Mouse (Mus musculus): Measurements from ENCODE around the gene Nde1. TPM values are rescaled to one million over a fixed set of nuclear protein-coding genes. Genes with fewer than 3 reads are reported as not detected.

Gene Nde1
- polyA plus RNA-seq, 1 experiment from 2014 or later, result 37.7 TPM

DNA sequence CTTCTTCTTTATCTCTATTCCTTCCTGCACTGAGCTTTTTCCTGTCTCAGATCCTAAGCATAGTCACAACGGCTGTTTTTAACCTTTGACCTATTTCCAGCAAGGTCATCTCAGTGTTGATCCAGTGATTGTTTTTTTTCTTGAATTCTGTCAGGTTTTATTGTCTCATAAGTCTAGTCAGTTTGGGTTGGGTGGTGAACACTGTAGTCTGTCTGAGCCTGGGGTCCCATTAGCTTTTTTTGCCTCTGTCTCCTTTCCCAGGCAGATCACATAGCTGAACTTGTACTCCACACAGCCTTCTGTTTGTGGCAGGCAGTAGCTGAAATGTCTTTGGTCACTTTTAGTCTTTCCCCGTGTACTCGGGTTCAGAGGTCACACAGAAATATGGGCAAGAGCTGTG is 15.0 kb downstream of the Nde1 start:
- H3K4me2 ChIP-seq (replicated peaks; ENCODE audit: low read depth, low read length), result no peak overlapping the region
- no peaks in the 10 kb centered on the region for H3K4me1 ChIP-seq (ENCODE audit: insufficient read depth, low read depth, low read length)
- H3K4me3 ChIP-seq (ENCODE audit: low read depth, low read length), result no peak overlapping the region
- no peak overlapping the region for H3K27ac ChIP-seq (ENCODE audit: low read length)
- DNase-seq (ENCODE audit: low spot score) (no peak), ATAC-seq (no peak)
- WGBS, result 53% methylated on average over 3 of the region's 3 CpGs
- H3K9me3 ChIP-seq (ENCODE audit: low read length), result no peaks in the 10 kb centered on the region
- peaks cover 20% of the 10 kb centered on the region for H3K36me3 ChIP-seq (ENCODE audit: insufficient read depth, low read length)
- no peak overlapping the region for H3K9ac ChIP-seq (replicated peaks; ENCODE audit: low read depth)
- H3K27me3 ChIP-seq (replicated peaks; ENCODE audit: insufficient read depth, low read length), result no peaks in the 10 kb centered on the region
- TF ChIP-seq CTCF (IDR thresholded peaks at IDR 0.05) (no peak), EP300 (IDR thresholded peaks at IDR 0.05) (no peak)

DNA sequence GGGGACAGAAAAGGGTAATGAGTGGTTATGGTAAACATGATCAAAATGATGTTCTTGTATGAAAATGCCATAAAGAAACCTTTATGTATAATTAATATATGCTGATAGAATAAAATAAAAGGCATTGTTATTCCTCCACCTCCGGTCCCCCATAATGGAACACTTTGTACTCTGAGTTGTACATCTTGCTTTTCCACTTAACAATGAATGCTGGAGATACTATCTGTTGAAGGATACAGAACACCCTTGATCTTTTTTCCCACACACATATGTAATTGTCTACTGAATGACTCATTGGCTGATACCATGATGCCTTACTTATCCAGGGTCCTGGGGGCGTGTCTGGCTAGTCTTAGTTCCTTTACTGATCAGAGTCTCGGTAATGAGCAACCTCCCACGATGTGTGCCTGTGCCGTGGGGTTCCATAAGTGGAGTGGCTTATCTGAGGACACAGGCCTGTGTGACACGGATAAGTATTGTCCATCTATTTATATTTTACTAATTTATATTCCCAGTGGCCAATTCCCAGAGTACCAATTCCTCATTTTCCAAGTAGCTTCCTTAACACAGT is 17.2 kb downstream of the Nde1 start:
- peaks cover 22% of the 10 kb centered on the region for H3K36me3 ChIP-seq (ENCODE audit: insufficient read depth, low read length)
- no peak overlapping the region for H3K4me2 ChIP-seq (replicated peaks; ENCODE audit: low read depth, low read length)
- 77% methylated on average over 6 of the region's 6 CpGs for WGBS

DNA sequence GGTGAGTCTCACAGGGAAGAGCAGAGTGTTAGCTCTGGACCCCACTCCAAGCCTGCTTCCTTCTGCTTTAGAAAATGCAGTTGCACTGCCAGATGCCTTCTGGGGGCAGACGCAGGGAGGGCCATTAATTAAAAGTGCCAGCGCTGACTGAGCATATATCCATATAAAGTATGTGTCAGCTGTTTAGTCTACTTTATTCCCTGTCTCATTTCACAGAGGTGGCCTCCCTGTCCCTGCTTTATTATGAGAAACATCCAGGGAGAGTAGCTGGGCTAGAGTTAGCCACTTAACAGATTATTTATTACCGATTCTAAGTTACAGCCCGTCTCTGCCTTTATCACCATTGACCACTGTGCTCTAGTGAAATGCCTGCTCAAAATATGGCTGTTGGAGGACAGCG is 19.3 kb downstream of the Nde1 start:
- Histone ChIP-seq H3K36me3 (ENCODE audit: insufficient read depth, low read length) (peaks cover 22% of the 10 kb centered on the region), H3K4me2 (replicated peaks; ENCODE audit: low read depth, low read length) (no peak overlapping the region), H3K27ac (ENCODE audit: low read length) (no peak overlapping the region), H3K27me3 (replicated peaks; ENCODE audit: insufficient read depth, low read length) (no peaks in the 10 kb centered on the region), H3K4me1 (ENCODE audit: insufficient read depth, low read depth, low read length) (no peaks in the 10 kb centered on the region), H3K9me3 (ENCODE audit: low read length) (no peaks in the 10 kb centered on the region), H3K9ac (replicated peaks; ENCODE audit: low read depth) (no peak overlapping the region), H3K4me3 (ENCODE audit: low read depth, low read length) (no peak overlapping the region)
- no peak for DNase-seq (ENCODE audit: low spot score)
- 79% methylated on average over 5 of the region's 5 CpGs for WGBS
- no peak for ATAC-seq
- TF ChIP-seq EP300 (IDR thresholded peaks at IDR 0.05) (no peak), CTCF (IDR thresholded peaks at IDR 0.05) (no peak)

More for the DNA sequence above, 17.2 kb downstream of the Nde1 start:
- Histone ChIP-seq H3K9ac (replicated peaks; ENCODE audit: low read depth) (no peak overlapping the region), H3K27me3 (replicated peaks; ENCODE audit: insufficient read depth, low read length) (no peaks in the 10 kb centered on the region), H3K9me3 (ENCODE audit: low read length) (no peaks in the 10 kb centered on the region), H3K4me1 (ENCODE audit: insufficient read depth, low read depth, low read length) (no peaks in the 10 kb centered on the region), H3K4me3 (ENCODE audit: low read depth, low read length) (no peak overlapping the region), H3K27ac (ENCODE audit: low read length) (no peak overlapping the region)
- DNase-seq (ENCODE audit: low spot score), result peak; percentile 30
- TF ChIP-seq EP300 (IDR thresholded peaks at IDR 0.05), result peak; percentile 93
- TF ChIP-seq CTCF (IDR thresholded peaks at IDR 0.05), result no peak
- ATAC-seq, result peak; percentile 73

DNA sequence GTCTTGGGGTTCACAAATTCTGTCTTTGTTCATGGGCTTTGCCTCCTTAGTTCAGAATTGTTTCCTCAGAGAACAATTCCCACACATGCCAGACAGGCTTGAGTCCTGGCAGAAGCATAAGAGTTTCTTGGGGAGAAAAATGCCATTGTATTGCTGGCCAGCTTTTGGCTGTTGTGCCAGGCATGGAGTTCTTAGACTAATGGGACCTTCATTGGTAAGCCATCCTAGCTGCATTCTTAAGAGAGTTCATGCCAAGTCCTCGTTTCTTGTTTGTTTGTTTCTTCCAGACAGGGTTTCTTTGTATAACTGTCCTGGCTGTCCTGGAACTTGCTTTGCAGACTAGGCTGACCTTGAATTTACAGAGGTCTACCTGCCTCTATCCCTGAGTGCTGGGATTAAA is 20.8 kb downstream of the Nde1 start:
- ATAC-seq, result no peak
- Histone ChIP-seq H3K4me3 (ENCODE audit: low read depth, low read length) (no peak overlapping the region), H3K9me3 (ENCODE audit: low read length) (no peaks in the 10 kb centered on the region), H3K4me2 (replicated peaks; ENCODE audit: low read depth, low read length) (no peak overlapping the region), H3K4me1 (ENCODE audit: insufficient read depth, low read depth, low read length) (no peaks in the 10 kb centered on the region), H3K36me3 (ENCODE audit: insufficient read depth, low read length) (peaks cover 25% of the 10 kb centered on the region; the same call in 1 of the 2 replicates), H3K27me3 (replicated peaks; ENCODE audit: insufficient read depth, low read length) (no peaks in the 10 kb centered on the region), H3K27ac (ENCODE audit: low read length) (no peak overlapping the region), H3K9ac (replicated peaks; ENCODE audit: low read depth) (no peak overlapping the region)
- TF ChIP-seq EP300 (IDR thresholded peaks at IDR 0.05) (no peak), CTCF (IDR thresholded peaks at IDR 0.05) (no peak)
- 48% methylated on average over 1 of the region's 1 CpGs for WGBS
- no peak for DNase-seq (ENCODE audit: low spot score)

DNA sequence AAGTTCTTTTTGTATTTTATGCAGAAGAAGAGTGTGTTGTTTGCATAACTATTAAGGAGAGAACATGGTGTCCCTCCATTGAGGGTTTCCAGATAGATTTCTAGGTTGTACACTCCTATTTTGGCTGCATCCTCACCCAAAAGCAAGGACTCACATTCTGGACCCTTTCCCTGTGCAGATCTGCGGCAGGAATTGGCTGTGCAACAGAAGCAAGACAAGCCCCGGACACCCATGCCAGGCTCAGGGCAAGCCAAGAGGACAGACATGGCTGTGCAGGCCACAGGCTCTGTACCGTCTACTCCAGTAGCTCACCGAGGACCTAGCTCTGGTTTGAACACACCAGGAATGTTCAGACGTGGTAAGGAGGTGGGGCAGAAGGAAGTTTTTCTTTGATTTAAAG is 22.4 kb downstream of the Nde1 start:
- TF ChIP-seq CTCF (IDR thresholded peaks at IDR 0.05), result no peak
- TF ChIP-seq EP300 (IDR thresholded peaks at IDR 0.05), result no peak
- no peak overlapping the region for H3K27ac ChIP-seq (ENCODE audit: low read length)
- no peak overlapping the region for H3K4me2 ChIP-seq (replicated peaks; ENCODE audit: low read depth, low read length)
- WGBS, result 93% methylated on average over 5 of the region's 5 CpGs
- no peaks in the 10 kb centered on the region for H3K9me3 ChIP-seq (ENCODE audit: low read length)
- H3K4me3 ChIP-seq (ENCODE audit: low read depth, low read length), result no peak overlapping the region
- H3K4me1 ChIP-seq (ENCODE audit: insufficient read depth, low read depth, low read length), result no peaks in the 10 kb centered on the region
- H3K9ac ChIP-seq (replicated peaks; ENCODE audit: low read depth), result no peak overlapping the region
- ATAC-seq (no peak), DNase-seq (ENCODE audit: low spot score) (no peak)
- no peaks in the 10 kb centered on the region for H3K27me3 ChIP-seq (replicated peaks; ENCODE audit: insufficient read depth, low read length)
- peaks cover 35% of the 10 kb centered on the region for H3K36me3 ChIP-seq (ENCODE audit: insufficient read depth, low read length)

DNA sequence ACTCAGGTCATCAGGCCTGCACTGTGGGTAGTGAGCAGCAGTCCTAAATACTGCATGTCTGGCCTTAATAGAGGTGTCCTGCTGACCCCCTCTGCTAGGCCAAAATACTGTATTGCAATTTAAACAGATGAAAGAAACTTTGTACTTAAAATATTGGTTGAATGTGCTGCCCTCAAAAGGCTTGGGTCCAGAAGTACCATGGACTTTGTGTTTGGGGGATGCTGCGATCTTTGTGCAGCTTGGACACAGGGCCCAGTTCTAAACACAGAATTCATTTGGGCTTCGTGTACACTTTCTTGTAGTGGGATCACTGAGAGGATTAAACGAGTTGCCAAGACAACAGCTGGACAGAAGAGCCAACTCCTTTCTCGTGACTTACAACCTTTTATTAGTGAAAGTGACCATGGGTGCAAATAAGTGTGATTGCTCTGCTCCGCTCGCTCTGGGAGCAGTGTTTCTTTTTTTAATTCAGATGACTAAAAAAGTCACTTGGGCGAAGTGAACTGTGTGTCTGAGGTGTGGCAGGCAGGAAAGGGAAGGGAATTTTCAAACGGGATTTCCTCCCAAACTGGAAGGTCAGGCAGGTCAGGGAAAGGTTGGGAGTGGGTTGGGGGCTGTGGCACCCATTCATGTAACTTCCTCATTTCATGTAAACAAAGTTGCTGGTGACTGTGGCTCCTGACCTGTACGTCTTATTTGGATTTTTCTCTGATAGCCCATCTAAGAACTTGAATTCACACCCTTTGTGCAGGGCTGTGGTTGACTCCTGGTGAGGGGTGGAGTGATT is 31.3 kb downstream of the Nde1 start:
- TF ChIP-seq EP300 (IDR thresholded peaks at IDR 0.05), result peak; percentile 78
- TF ChIP-seq CTCF (IDR thresholded peaks at IDR 0.05), result no peak
- peak; percentile 62 for ATAC-seq
- H3K9me3 ChIP-seq (ENCODE audit: low read length), result no peaks in the 10 kb centered on the region
- no peak overlapping the region for H3K9ac ChIP-seq (replicated peaks; ENCODE audit: low read depth)
- DNase-seq (ENCODE audit: low spot score), result peak; percentile 21
- no peak overlapping the region for H3K27ac ChIP-seq (ENCODE audit: low read length)
- H3K4me3 ChIP-seq (ENCODE audit: low read depth, low read length), result no peak overlapping the region
- H3K36me3 ChIP-seq (ENCODE audit: insufficient read depth, low read length), result peaks cover 22% of the 10 kb centered on the region
- H3K4me1 ChIP-seq (ENCODE audit: insufficient read depth, low read depth, low read length), result no peaks in the 10 kb centered on the region
- WGBS, result 53% methylated on average over 9 of the region's 9 CpGs
- no peak overlapping the region; the same call in 1 of the 2 replicates for H3K4me2 ChIP-seq (replicated peaks; ENCODE audit: low read depth, low read length)
- no peaks in the 10 kb centered on the region for H3K27me3 ChIP-seq (replicated peaks; ENCODE audit: insufficient read depth, low read length)
